Mouse (Mus musculus) kidney, embryonic 16.5 days (tissue): Measurements from ENCODE around the gene Lpgat1. TPM values are rescaled to one million over a fixed set of nuclear protein-coding genes. Genes with fewer than 3 reads are reported as not detected.

Source experiments
- ATAC-seq: fragments of 200-750 bp; cut with Nextera tagmentation; 2 replicates; pipeline ENCODE4 v1.8.0; 2017; ENCODE audit warnings: moderate TSS enrichment; ENCODE audit not compliant: low FRiP score, low TSS enrichment
- H3K27ac ChIP-seq: fragments of 300-500 bp; sonication (generic); 2 replicates; pipeline ENCODE4 v1.5.1; 2014; ENCODE audit warnings: low read length
- H3K27me3 ChIP-seq: fragments of 300-500 bp; sonication (generic); 2 replicates; pipeline ENCODE4 v1.6.1; 2014; ENCODE audit warnings: low read length, control low read depth, mixed read lengths; ENCODE audit not compliant: insufficient read depth
- H3K36me3 ChIP-seq: fragments of 300-500 bp; sonication (generic); 2 replicates; pipeline ENCODE4 v1.6.1; 2014; ENCODE audit warnings: low read length, control low read depth, mixed read lengths; ENCODE audit not compliant: insufficient read depth
- H3K4me1 ChIP-seq: fragments of 300-500 bp; sonication (generic); 2 replicates; pipeline ENCODE4 v1.6.1; 2014; ENCODE audit warnings: low read length, control low read depth, mixed read lengths; ENCODE audit not compliant: insufficient read depth
- H3K4me2 ChIP-seq: fragments of 300-500 bp; sonication (generic); replicated peaks from 2 replicates; pipeline ENCODE4 v1.6.1; 2014; ENCODE audit warnings: low read depth, low read length
- H3K4me3 ChIP-seq: fragments of 300-500 bp; sonication (generic); 2 replicates; pipeline ENCODE4 v1.5.1; 2014; ENCODE audit warnings: mild to moderate bottlenecking, low read length
- H3K9ac ChIP-seq: fragments of 300-500 bp; sonication (generic); replicated peaks from 2 replicates; pipeline ENCODE4 v1.6.1; 2014; ENCODE audit warnings: low read length
- H3K9me3 ChIP-seq: fragments of 300-500 bp; sonication (generic); 2 replicates; pipeline ENCODE4 v1.6.1; 2016; ENCODE audit warnings: low read length, control low read depth
- WGBS: fragments of 180-500 bp; shearing (Covaris S2); extraction: QIAGEN DNeasy Blood & Tissue Kit; methylation state at CpG from one replicate; pipeline ENCODE4 v1.1.7; 2014; 5-methylcytosine and 5-hydroxymethylcytosine counted together
- polyA plus RNA-seq: library from polyadenylated mRNA; unstranded; fragments of >200 nt; fragmentation: Nextera tagmentation; extraction: Ambion mirVana; gene quantifications from 2 replicates; pipeline ENCODE4 v1.2.1, GENCODE M21; 2015

Lpgat1 gene
- polyA plus RNA-seq, 1 experiment from 2014 or later: 13.6 TPM

DNA sequence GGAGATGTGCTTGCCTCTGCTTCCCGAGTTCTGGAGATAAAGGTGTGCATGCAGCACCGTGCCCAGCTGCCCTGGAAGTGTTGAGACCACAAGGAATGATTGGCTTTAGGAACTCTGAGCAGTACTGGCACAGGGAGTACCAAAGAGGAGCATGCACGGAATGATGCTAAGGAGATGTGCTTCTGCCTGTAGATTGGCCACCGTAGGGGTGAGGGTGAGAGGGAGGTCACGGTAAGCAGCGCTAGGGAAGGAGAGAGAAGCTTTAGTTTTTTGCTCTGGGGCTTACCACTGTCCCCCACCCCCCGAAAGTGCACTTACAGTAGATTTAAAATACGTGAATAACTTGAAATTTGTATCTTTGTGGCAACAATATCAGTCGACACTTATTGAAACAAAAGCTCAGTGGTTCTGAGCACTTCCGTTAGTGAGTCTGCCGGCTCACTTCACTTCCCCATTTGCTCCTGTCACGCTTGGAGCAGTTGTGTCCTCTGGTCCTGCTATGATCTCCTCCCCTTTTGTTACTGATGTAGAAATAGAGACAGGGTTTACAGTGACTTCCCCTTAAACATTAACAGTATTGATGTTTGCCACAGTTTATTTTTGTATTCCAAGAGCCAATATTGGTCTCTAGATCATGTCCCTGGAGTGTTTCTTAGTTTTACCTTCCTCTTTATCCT lies 6.9 kb downstream of the Lpgat1 start:
- H3K9ac ChIP-seq: no peak overlapping the region
- peaks cover 11% of the 10 kb centered on the region for H3K4me1 ChIP-seq
- H3K27me3 ChIP-seq: no peaks in the 10 kb centered on the region
- H3K9me3 ChIP-seq: no peaks in the 10 kb centered on the region
- ATAC-seq: no peak
- no peak overlapping the region for H3K4me2 ChIP-seq
- no peak overlapping the region for H3K4me3 ChIP-seq
- H3K36me3 ChIP-seq: peaks cover 11% of the 10 kb centered on the region; the same call in 1 of the 2 replicates
- 80% methylated on average over 12 of the region's 12 CpGs for WGBS
- no peak overlapping the region for H3K27ac ChIP-seq

DNA sequence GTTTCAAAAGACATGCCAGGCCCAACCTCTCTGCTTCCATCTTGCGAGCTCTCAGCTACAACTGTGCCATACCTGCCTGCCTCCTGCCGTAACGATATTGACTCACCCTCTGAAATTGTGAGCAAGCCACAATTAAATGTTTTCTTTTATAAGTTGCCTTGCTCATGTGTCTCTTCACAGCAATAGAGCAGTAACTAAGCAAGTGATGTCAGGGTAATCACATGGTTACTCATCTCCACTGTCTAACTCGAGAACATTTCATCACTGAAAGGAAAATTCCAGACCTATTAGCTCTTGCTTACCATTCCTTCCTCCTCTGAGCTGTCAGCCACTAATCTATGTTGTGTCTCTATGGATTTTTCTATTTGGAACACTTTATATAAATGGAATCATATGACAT lies 15.0 kb downstream of the Lpgat1 start:
- H3K9me3 ChIP-seq: no peaks in the 10 kb centered on the region
- no peak overlapping the region for H3K4me3 ChIP-seq
- no peak overlapping the region for H3K27ac ChIP-seq
- no peaks in the 10 kb centered on the region for H3K27me3 ChIP-seq
- H3K36me3 ChIP-seq: no peaks in the 10 kb centered on the region
- no peaks in the 10 kb centered on the region for H3K4me1 ChIP-seq
- no peak for ATAC-seq
- H3K9ac ChIP-seq: no peak overlapping the region
- 92% methylated on average over 4 of the region's 4 CpGs for WGBS
- no peak overlapping the region for H3K4me2 ChIP-seq

DNA sequence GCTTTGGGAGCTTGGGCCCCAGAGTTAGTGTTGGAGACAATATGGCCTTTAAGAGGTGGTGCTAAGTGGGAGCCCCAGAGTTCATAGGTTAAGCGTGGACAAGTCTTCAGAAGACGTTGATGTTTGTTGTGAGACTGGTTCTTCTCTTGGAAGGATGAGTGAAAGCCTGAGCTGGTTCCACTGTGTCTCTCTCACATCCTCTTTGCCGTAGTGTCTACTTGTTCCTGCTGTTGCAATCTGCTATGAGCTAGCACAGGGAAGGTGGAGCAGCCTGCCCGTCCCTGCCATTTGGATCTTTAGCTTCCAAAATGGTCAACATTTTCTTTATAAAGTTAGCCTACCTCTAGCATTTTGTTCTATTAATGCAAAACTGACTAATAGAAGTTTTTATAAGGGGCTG lies 16.2 kb downstream of the Lpgat1 start:
- H3K4me2 ChIP-seq: no peak overlapping the region
- H3K9me3 ChIP-seq: no peaks in the 10 kb centered on the region
- H3K27me3 ChIP-seq: no peaks in the 10 kb centered on the region
- no peaks in the 10 kb centered on the region for H3K36me3 ChIP-seq
- WGBS: 86% methylated on average over 4 of the region's 4 CpGs
- no peak overlapping the region for H3K27ac ChIP-seq
- H3K4me3 ChIP-seq: no peak overlapping the region
- ATAC-seq: no peak
- peaks cover 5% of the 10 kb centered on the region; the same call in 1 of the 2 replicates for H3K4me1 ChIP-seq
- no peak overlapping the region for H3K9ac ChIP-seq

DNA sequence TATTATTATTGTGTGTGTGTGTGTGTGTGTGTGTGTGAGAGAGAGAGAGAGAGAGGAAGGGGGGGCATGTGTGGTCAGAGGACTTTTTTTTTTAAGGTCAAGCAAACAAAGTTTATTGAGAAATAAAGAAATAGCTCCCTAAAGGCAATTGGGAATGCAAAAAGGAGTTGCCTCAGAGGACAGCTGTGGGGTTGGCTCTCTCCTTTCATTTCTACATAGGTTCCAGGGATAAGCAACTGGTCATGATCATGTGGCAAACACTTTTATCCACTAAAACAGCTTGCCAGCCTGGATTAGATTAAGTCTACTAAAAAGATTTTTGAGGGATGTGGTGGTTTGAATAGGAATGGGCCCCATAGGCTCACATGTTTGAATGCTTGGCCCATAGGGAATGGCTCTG lies 18.8 kb downstream of the Lpgat1 start:
- Histone ChIP-seq H3K4me1 (peaks cover 6% of the 10 kb centered on the region; the same call in 1 of the 2 replicates), H3K4me3 (no peak overlapping the region), H3K27ac (no peak overlapping the region), H3K9ac (no peak overlapping the region), H3K4me2 (no peak overlapping the region), H3K36me3 (no peaks in the 10 kb centered on the region), H3K27me3 (no peaks in the 10 kb centered on the region), H3K9me3 (no peaks in the 10 kb centered on the region)
- no peak for ATAC-seq

DNA sequence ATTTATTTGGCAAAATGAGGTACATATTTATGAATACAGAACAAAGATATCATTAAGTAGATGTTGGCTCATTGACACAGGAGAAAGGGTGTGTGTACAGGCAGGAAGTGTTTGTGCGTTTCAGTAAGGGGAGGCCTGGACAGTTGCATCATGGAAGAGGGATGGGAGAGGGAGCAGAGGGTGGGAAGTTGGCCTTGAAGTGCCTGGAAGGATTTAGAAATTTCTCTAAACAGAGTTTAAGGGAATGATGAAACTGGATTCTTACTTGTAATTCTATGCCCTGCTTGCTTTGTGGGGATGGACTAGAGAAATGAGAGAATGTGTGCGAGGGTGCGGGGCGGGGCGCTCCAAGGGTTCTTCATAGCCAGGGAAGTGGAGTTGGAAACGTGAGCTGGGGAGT lies 20.2 kb downstream of the Lpgat1 start:
- H3K4me2 ChIP-seq: no peak overlapping the region
- H3K27me3 ChIP-seq: no peaks in the 10 kb centered on the region
- 57% methylated on average over 6 of the region's 6 CpGs for WGBS
- no peak overlapping the region for H3K4me3 ChIP-seq
- peak overlapping the region; percentile 18; the same call in 1 of the 2 replicates for H3K27ac ChIP-seq
- no peak overlapping the region for H3K9ac ChIP-seq
- H3K36me3 ChIP-seq: no peaks in the 10 kb centered on the region
- ATAC-seq: no peak
- no peaks in the 10 kb centered on the region for H3K9me3 ChIP-seq
- peaks cover 11% of the 10 kb centered on the region; the same call in 1 of the 2 replicates for H3K4me1 ChIP-seq

DNA sequence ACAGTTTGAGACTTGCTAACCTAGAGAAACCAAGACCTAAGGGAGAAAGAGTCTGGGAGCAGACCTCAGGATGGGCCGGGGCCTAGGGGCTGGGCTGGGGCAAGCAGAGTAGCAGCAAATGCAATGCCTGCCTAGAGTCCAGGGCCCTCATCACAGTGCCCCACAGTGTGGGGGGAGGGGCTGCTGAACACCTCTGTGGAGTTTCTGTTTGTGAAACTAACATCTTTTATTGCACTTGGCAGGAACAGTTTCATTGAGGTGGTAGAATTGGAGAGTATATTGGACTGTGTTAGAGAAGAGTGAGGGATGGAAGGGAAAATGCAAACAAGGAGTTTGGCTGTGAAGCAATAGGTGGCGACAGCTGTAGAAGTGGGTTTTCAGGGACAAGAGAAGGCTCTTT lies 21.1 kb downstream of the Lpgat1 start:
- Histone ChIP-seq H3K4me1 (peaks cover 11% of the 10 kb centered on the region; the same call in 1 of the 2 replicates), H3K27me3 (no peaks in the 10 kb centered on the region), H3K9me3 (no peaks in the 10 kb centered on the region), H3K27ac (no peak overlapping the region), H3K4me2 (no peak overlapping the region), H3K9ac (no peak overlapping the region), H3K36me3 (no peaks in the 10 kb centered on the region), H3K4me3 (no peak overlapping the region)
- WGBS: 79% methylated on average over 2 of the region's 2 CpGs
- no peak for ATAC-seq

DNA sequence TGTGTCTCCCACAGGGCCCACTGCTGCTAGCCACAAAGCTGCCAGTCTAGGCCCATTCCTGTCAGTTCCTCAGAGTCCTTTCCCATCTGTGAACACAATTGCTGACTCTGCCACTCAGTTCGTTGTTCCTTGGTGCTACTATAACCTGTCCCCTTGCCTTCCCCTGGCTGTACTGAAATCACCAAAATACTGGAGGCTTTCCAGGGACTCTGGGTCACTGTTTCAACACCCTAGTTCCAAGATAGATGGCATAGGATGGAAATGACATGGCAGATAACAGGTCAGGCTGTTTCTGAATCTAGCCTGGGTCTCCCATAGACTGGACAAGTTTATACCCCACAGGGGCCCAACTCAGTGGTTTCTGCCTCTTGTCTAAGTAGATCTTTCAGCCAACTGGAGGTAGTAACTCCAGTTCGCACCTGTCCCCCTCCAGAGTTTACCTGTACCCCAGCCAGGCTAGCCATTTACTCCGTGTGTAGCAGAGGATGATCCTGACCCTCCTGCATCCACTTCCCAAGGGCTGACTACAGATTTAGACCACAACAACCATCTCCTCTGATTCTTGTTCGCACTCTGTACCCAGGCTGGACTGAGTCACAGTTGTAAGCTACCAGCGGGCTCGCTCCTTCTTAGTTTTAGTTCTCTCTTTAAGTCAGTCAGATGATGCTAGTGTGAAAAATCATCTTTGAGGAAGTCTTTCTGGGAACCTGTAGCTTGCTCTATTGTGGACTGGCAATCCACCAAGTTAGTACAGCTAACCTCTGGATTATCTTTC lies 23.1 kb downstream of the Lpgat1 start:
- no peak overlapping the region for H3K27ac ChIP-seq
- 90% methylated on average over 6 of the region's 6 CpGs for WGBS
- peaks cover 11% of the 10 kb centered on the region; the same call in 1 of the 2 replicates for H3K4me1 ChIP-seq
- no peaks in the 10 kb centered on the region for H3K36me3 ChIP-seq
- H3K4me2 ChIP-seq: no peak overlapping the region
- H3K27me3 ChIP-seq: no peaks in the 10 kb centered on the region
- H3K9ac ChIP-seq: no peak overlapping the region
- no peak for ATAC-seq
- no peaks in the 10 kb centered on the region for H3K9me3 ChIP-seq
- no peak overlapping the region for H3K4me3 ChIP-seq

DNA sequence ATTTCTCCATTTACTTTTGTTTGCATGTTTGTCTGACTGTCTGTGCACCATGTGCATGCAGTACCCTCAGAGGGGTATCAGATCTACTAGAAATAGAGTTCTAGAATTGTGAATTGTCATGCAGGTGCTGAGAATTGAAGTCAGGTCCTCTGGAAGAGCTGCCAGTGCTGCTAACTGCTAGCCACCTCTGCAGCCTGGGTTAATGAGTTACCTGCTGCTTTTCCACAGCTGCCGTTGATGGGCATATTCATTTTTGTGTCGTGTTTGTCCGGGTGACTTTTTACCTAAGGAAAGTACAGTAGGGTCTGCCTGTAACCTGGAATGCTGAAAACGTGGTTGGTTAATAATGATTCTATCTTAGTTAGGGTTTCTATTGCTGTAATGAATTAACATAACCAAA lies 24.0 kb downstream of the Lpgat1 start:
- Histone ChIP-seq H3K9ac (no peak overlapping the region), H3K27me3 (no peaks in the 10 kb centered on the region), H3K4me1 (peaks cover 11% of the 10 kb centered on the region; the same call in 1 of the 2 replicates), H3K9me3 (no peaks in the 10 kb centered on the region), H3K27ac (no peak overlapping the region), H3K36me3 (no peaks in the 10 kb centered on the region), H3K4me2 (no peak overlapping the region), H3K4me3 (no peak overlapping the region)
- ATAC-seq: no peak
- WGBS: 71% methylated on average over 4 of the region's 4 CpGs

DNA sequence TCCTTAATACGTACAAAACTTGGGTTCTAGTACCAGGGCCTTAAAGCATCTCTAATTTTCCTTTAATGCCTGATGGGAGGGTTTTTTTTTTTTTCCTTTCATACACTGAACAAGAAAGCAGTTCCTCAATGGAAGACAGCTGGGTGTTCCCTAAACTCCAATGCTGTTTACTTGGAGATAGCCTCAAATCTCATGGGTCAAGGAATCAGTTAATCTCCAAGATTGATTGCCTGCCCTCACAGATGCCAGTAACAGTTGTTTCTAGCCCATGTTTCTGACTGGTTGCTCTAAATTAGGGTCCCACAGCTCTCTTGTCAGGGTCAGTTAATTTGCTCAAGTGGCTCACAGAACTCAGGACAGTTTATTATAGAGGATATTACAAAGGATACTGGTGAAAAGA lies 30.8 kb downstream of the Lpgat1 start:
- ATAC-seq: no peak
- no peak overlapping the region for H3K27ac ChIP-seq
- 34% methylated on average over 1 of the region's 1 CpGs for WGBS
- H3K4me1 ChIP-seq: peaks cover 8% of the 10 kb centered on the region; the same call in 1 of the 2 replicates
- H3K9me3 ChIP-seq: no peaks in the 10 kb centered on the region
- H3K36me3 ChIP-seq: peaks cover 6% of the 10 kb centered on the region; the same call in 1 of the 2 replicates
- no peaks in the 10 kb centered on the region for H3K27me3 ChIP-seq
- no peak overlapping the region for H3K9ac ChIP-seq
- no peak overlapping the region for H3K4me2 ChIP-seq
- no peak overlapping the region for H3K4me3 ChIP-seq
